Mouse (Mus musculus) liver, postnatal 0 days (tissue): Measurements from ENCODE around the gene Ankrd22.

Experiments used
- CTCF ChIP-seq: sonication (generic); IDR thresholded peaks from 2 replicates; pipeline ENCODE4 v1.5.1; 2016; ENCODE audit warnings: antibody characterized with exemption, low read depth
- EP300 ChIP-seq: IDR thresholded peaks from 2 replicates; pipeline ENCODE4 v1.6.1; 2016; ENCODE audit warnings: antibody characterized with exemption, low read depth, mild to moderate bottlenecking

- TF ChIP-seq CTCF (no peak), EP300 (no peak)
Observed at GRCm38 (mm10) chr19:34165891-34166290, at the start of gene Ankrd22.
